Mouse (Mus musculus): ENCODE measurements around the gene Tomm6.

GRCm38 (mm10) chr17:47651953-47652352 lies 36.2 kb downstream of the Tomm6 start:
- TF ChIP-seq CTCF (IDR thresholded peaks at IDR 0.05; ENCODE audit: borderline replicate concordance, insufficient read depth, low read depth, low read length): no peak
- no peak for TF ChIP-seq POLR2A (IDR thresholded peaks at IDR 0.05; ENCODE audit: borderline replicate concordance, insufficient read depth, low read length)
